Mouse (Mus musculus): Measurements from ENCODE around the gene Tcn2. TPM values are rescaled to one million over a fixed set of nuclear protein-coding genes. Genes with fewer than 3 reads are reported as not detected.
"Not testable (repeated sequence)": the region's sequence is repeated elsewhere in the genome, so short reads cannot be mapped to it uniquely, and the experiment has no call there.

Tcn2 gene
- total RNA-seq, 1 experiment from 2014 or later, result 43.7 TPM

- ATAC-seq (replicated peaks; ENCODE audit: insufficient number of reproducible peaks, low FRiP score, low TSS enrichment, poor library complexity, severe bottlenecking), result no peak
Measured at GRCm38 (mm10) chr11:3935135-3935534, 3.2 kb upstream of the Tcn2 start.

- ATAC-seq (replicated peaks; ENCODE audit: insufficient number of reproducible peaks, low FRiP score, low TSS enrichment, poor library complexity, severe bottlenecking), result no peak
Measured at GRCm38 (mm10) chr11:3933756-3934285, 1.9 kb upstream of the Tcn2 start.

- ATAC-seq (replicated peaks; ENCODE audit: insufficient number of reproducible peaks, low FRiP score, low TSS enrichment, poor library complexity, severe bottlenecking), result no peak
Measured at GRCm38 (mm10) chr11:3930931-3931330, 1.0 kb downstream of the Tcn2 start.

- ATAC-seq (replicated peaks; ENCODE audit: insufficient number of reproducible peaks, low FRiP score, low TSS enrichment, poor library complexity, severe bottlenecking), result peak; percentile 67
Measured at GRCm38 (mm10) chr11:3930019-3930418, 1.9 kb downstream of the Tcn2 start.

GRCm38 (mm10) chr11:3925916-3926315 is 6.0 kb downstream of the Tcn2 start:
- ATAC-seq (replicated peaks; ENCODE audit: insufficient number of reproducible peaks, low FRiP score, low TSS enrichment, poor library complexity, severe bottlenecking), result no peak

GRCm38 (mm10) chr11:3922731-3923130 is 9.2 kb downstream of the Tcn2 start:
- no peak for ATAC-seq (replicated peaks; ENCODE audit: insufficient number of reproducible peaks, low FRiP score, low TSS enrichment, poor library complexity, severe bottlenecking)

GRCm38 (mm10) chr11:3922115-3922514 is 9.8 kb downstream of the Tcn2 start:
- no peak for ATAC-seq (replicated peaks; ENCODE audit: insufficient number of reproducible peaks, low FRiP score, low TSS enrichment, poor library complexity, severe bottlenecking)

- ATAC-seq (replicated peaks; ENCODE audit: insufficient number of reproducible peaks, low FRiP score, low TSS enrichment, poor library complexity, severe bottlenecking), result peak; percentile 48; the same call in 1 of the 2 replicates
Measured at GRCm38 (mm10) chr11:3921281-3921850, 10.6 kb downstream of the Tcn2 start.

- ATAC-seq (replicated peaks; ENCODE audit: insufficient number of reproducible peaks, low FRiP score, low TSS enrichment, poor library complexity, severe bottlenecking), result no peak
Measured at GRCm38 (mm10) chr11:3920476-3920875, 11.5 kb downstream of the Tcn2 start.

GRCm38 (mm10) chr11:3918738-3919137 is 13.2 kb downstream of the Tcn2 start:
- no peak for ATAC-seq (replicated peaks; ENCODE audit: insufficient number of reproducible peaks, low FRiP score, low TSS enrichment, poor library complexity, severe bottlenecking)

GRCm38 (mm10) chr11:3914109-3914840 is 17.7 kb downstream of the Tcn2 start, which contains the start of gene Slc35e4:
Slc35e4 (minus strand) TSS chr11:3914664.
- ATAC-seq (replicated peaks; ENCODE audit: insufficient number of reproducible peaks, low FRiP score, low TSS enrichment, poor library complexity, severe bottlenecking), result peak; percentile 51

- ATAC-seq (replicated peaks; ENCODE audit: insufficient number of reproducible peaks, low FRiP score, low TSS enrichment, poor library complexity, severe bottlenecking), result peak; percentile 48
Measured at GRCm38 (mm10) chr11:3913316-3914108, 18.4 kb downstream of the Tcn2 start.

GRCm38 (mm10) chr11:3912875-3913271 is 19.1 kb downstream of the Tcn2 start:
- ATAC-seq (replicated peaks; ENCODE audit: insufficient number of reproducible peaks, low FRiP score, low TSS enrichment, poor library complexity, severe bottlenecking), result no peak

- no peak for ATAC-seq (replicated peaks; ENCODE audit: insufficient number of reproducible peaks, low FRiP score, low TSS enrichment, poor library complexity, severe bottlenecking)
Measured at GRCm38 (mm10) chr11:3912100-3912874, 19.7 kb downstream of the Tcn2 start.

- not testable (repeated sequence) for ATAC-seq (replicated peaks; ENCODE audit: insufficient number of reproducible peaks, low FRiP score, low TSS enrichment, poor library complexity, severe bottlenecking)
Measured at GRCm38 (mm10) chr11:3911440-3911839, 20.5 kb downstream of the Tcn2 start.

GRCm38 (mm10) chr11:3910513-3911310 is 21.2 kb downstream of the Tcn2 start:
- no peak for ATAC-seq (replicated peaks; ENCODE audit: insufficient number of reproducible peaks, low FRiP score, low TSS enrichment, poor library complexity, severe bottlenecking)

GRCm38 (mm10) chr11:3909236-3909635 is 22.7 kb downstream of the Tcn2 start:
- ATAC-seq (replicated peaks; ENCODE audit: insufficient number of reproducible peaks, low FRiP score, low TSS enrichment, poor library complexity, severe bottlenecking), result no peak

GRCm38 (mm10) chr11:3905446-3905845 is 26.5 kb downstream of the Tcn2 start:
- ATAC-seq (replicated peaks; ENCODE audit: insufficient number of reproducible peaks, low FRiP score, low TSS enrichment, poor library complexity, severe bottlenecking), result no peak
